Mouse (Mus musculus): Measurements from ENCODE around the gene Tcea3.

GRCm38 (mm10) chr4:136317667-136318066 lies 70.1 kb downstream of the Tcea3 start:
- TF ChIP-seq CTCF (IDR thresholded peaks at IDR 0.05) (no peak), EP300 (IDR thresholded peaks at IDR 0.05) (no peak)

Measured in lung, postnatal 0 days (tissue).